Mouse (Mus musculus): Measurements from ENCODE around the gene Ubl4b. TPM values are rescaled to one million over a fixed set of nuclear protein-coding genes. Genes with fewer than 3 reads are reported as not detected.

Gene Ubl4b
- polyA plus RNA-seq (2015; fragmentation: Nextera tagmentation; extraction: Ambion mirVana), result not detected in 2 replicates

GRCm38 (mm10) chr3:107554842-107555241 lies at the start of gene Ubl4b:
TSS of gene Ubl4b (minus strand) at chr3:107555073.
- no peak for ATAC-seq (ENCODE audit: extremely low read depth, insufficient number of reproducible peaks, low FRiP score, low TSS enrichment)
- H3K9ac ChIP-seq, result no peak within 1 kb of the TSS
- H3K36me3 ChIP-seq, result no peaks in the 10 kb centered on the region
- no peak within 1 kb of the TSS for H3K4me2 ChIP-seq
- WGBS, result 80% methylated on average over 2 of the region's 2 CpGs
- H3K27ac ChIP-seq (replicated peaks), result no peak within 1 kb of the TSS
- H3K4me1 ChIP-seq, result peaks cover 6% of the 10 kb centered on the region; the same call in 1 of the 2 replicates
- H3K9me3 ChIP-seq, result no peaks in the 10 kb centered on the region
- peaks cover 53% of the 10 kb centered on the region for H3K27me3 ChIP-seq (replicated peaks)
- H3K4me3 ChIP-seq, result no peak within 1 kb of the TSS

DNA sequence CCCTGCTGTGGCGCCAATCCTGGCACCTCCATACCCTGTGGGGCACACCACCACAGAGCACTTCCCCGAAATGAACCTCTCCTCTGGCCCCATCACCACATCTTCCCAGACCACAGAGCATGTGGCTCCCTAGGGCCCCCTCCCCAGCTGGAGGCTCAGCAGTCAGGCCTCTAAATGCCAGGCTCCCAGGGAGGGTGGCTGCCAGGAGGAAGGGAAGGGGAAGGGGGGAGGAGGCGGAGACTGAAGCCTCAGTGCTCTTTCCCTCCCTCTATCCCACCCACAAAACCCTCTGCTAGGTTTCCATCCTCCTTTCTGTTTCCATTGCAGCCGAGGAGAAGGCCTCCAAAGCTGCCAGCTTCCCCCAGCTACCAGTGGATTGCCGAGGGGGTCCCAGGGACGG lies 45.3 kb upstream of the Ubl4b start:
- H3K27me3 ChIP-seq (replicated peaks), result peaks cover 92% of the 10 kb centered on the region

DNA sequence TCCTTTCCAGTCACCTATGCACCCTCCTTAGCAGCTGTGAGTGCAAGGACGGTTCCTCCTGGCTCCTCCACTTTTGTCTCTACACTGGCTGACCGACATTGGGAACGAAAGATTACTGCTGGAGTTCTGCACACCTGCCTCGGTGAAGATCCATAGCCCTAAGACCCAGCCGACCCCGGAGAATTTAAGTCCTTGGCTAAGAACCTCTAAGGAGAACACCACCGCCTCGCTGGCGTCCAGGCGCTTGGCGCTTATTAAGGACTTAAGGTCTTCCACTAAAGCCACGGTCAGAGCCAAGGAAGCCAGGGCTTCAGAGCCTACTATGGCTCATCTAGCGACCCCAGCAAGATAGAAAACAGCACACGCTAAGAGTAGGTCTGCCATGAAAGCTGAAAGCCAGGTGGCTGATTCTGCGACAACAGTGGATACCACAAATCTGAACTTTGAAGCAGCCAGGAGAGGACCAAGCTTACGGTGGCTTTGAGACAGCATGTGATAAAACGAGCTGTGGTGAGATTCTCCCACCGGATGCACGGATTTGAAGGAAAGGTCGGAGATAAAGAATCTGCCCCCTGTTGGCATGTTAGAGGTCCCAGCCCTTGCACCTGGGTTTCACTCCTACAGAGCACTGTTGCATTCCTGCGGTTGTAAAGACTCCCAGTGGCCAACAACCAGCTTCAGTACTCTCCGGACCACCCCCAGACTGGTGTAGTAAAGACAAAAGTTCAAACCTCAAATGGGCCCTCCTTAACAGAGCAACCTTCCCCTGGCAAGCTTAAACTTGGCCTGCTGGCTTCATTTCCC lies 42.9 kb upstream of the Ubl4b start:
- H3K9me3 ChIP-seq, result no peaks in the 10 kb centered on the region
- H3K4me2 ChIP-seq, result no peak overlapping the region
- peaks cover 98% of the 10 kb centered on the region for H3K27me3 ChIP-seq (replicated peaks)
- H3K27ac ChIP-seq (replicated peaks), result no peak overlapping the region
- WGBS, result 9% methylated on average over 22 of the region's 22 CpGs
- no peaks in the 10 kb centered on the region for H3K36me3 ChIP-seq
- H3K4me1 ChIP-seq, result peaks cover 21% of the 10 kb centered on the region
- H3K4me3 ChIP-seq, result no peak overlapping the region
- no peak for ATAC-seq (ENCODE audit: extremely low read depth, insufficient number of reproducible peaks, low FRiP score, low TSS enrichment)
- H3K9ac ChIP-seq, result no peak overlapping the region

More for the DNA sequence above, 45.3 kb upstream of the Ubl4b start:
- no peaks in the 10 kb centered on the region for H3K9me3 ChIP-seq
- no peak overlapping the region for H3K9ac ChIP-seq
- no peak overlapping the region for H3K27ac ChIP-seq (replicated peaks)
- ATAC-seq (ENCODE audit: extremely low read depth, insufficient number of reproducible peaks, low FRiP score, low TSS enrichment), result no peak
- H3K4me2 ChIP-seq, result no peak overlapping the region
- H3K4me1 ChIP-seq, result peaks cover 14% of the 10 kb centered on the region
- 38% methylated on average over 5 of the region's 6 CpGs for WGBS
- H3K36me3 ChIP-seq, result no peaks in the 10 kb centered on the region
- H3K4me3 ChIP-seq, result no peak overlapping the region

- Histone ChIP-seq H3K4me1 (peaks cover 21% of the 10 kb centered on the region), H3K4me2 (no peak overlapping the region), H3K9me3 (no peaks in the 10 kb centered on the region), H3K4me3 (no peak overlapping the region), H3K27ac (replicated peaks) (no peak overlapping the region), H3K36me3 (no peaks in the 10 kb centered on the region), H3K27me3 (replicated peaks) (peaks cover 98% of the 10 kb centered on the region), H3K9ac (no peak overlapping the region)
- WGBS, result 2% methylated on average over 20 of the region's 24 CpGs
- no peak for ATAC-seq (ENCODE audit: extremely low read depth, insufficient number of reproducible peaks, low FRiP score, low TSS enrichment)
These were observed 42.3 kb upstream of the Ubl4b start for GRCm38 (mm10) chr3:107597134-107597533.

DNA sequence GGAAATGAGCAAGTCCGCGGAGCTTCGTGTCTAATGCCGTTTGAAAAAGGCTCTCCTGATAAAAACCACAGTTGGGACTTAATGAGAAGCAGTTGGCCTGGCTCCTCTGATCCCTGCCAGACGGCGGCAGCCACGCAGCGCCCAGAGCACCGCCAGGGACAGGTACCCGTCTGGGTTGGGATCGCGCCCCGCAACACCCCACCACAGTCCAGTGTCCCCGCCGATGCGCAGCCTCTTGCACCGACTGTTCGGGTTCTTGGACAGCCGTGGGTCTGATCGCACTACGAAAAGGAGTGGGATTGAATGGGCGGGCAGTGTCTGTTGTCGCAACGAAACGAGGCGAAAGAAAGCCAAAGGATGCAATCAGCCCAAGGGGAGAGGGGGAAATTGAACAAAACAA lies 41.7 kb upstream of the Ubl4b start:
- no peak for ATAC-seq (ENCODE audit: extremely low read depth, insufficient number of reproducible peaks, low FRiP score, low TSS enrichment)
- no peaks in the 10 kb centered on the region for H3K9me3 ChIP-seq
- H3K4me3 ChIP-seq, result peak overlapping the region; percentile 52
- WGBS, result under 1% methylated on average over 26 of the region's 26 CpGs
- no peak overlapping the region for H3K9ac ChIP-seq
- H3K4me1 ChIP-seq, result peaks cover 21% of the 10 kb centered on the region
- H3K4me2 ChIP-seq, result peak overlapping the region; percentile 74; the same call in 1 of the 2 replicates
- no peaks in the 10 kb centered on the region for H3K36me3 ChIP-seq
- no peak overlapping the region for H3K27ac ChIP-seq (replicated peaks)
- H3K27me3 ChIP-seq (replicated peaks), result peaks cover 98% of the 10 kb centered on the region

- Histone ChIP-seq H3K9ac (no peak overlapping the region), H3K36me3 (no peaks in the 10 kb centered on the region), H3K4me2 (peak overlapping the region; percentile 74), H3K4me1 (peaks cover 21% of the 10 kb centered on the region), H3K27ac (replicated peaks) (no peak overlapping the region), H3K27me3 (replicated peaks) (peaks cover 98% of the 10 kb centered on the region), H3K9me3 (no peaks in the 10 kb centered on the region), H3K4me3 (peak overlapping the region; percentile 52)
- ATAC-seq (ENCODE audit: extremely low read depth, insufficient number of reproducible peaks, low FRiP score, low TSS enrichment), result no peak
- WGBS, result 2% methylated on average over 34 of the region's 34 CpGs
These were observed 41.1 kb upstream of the Ubl4b start for GRCm38 (mm10) chr3:107595938-107596461.

GRCm38 (mm10) chr3:107595264-107595937 lies 40.5 kb upstream of the Ubl4b start:
- Histone ChIP-seq H3K4me3 (peak overlapping the region; percentile 52), H3K4me2 (peak overlapping the region; percentile 74), H3K4me1 (peaks cover 21% of the 10 kb centered on the region), H3K9me3 (no peaks in the 10 kb centered on the region), H3K9ac (peak overlapping the region; percentile 71), H3K27me3 (replicated peaks) (peaks cover 97% of the 10 kb centered on the region), H3K27ac (replicated peaks) (no peak overlapping the region), H3K36me3 (no peaks in the 10 kb centered on the region)
- WGBS, result under 1% methylated on average over 50 of the region's 50 CpGs
- no peak for ATAC-seq (ENCODE audit: extremely low read depth, insufficient number of reproducible peaks, low FRiP score, low TSS enrichment)

GRCm38 (mm10) chr3:107594662-107595263 lies 39.9 kb upstream of the Ubl4b start, which contains the start of gene Alx3:
TSS of gene Alx3 (plus strand) at chr3:107595031.
- no peak for ATAC-seq (ENCODE audit: extremely low read depth, insufficient number of reproducible peaks, low FRiP score, low TSS enrichment)
- peaks cover 21% of the 10 kb centered on the region for H3K4me1 ChIP-seq
- H3K9me3 ChIP-seq, result no peaks in the 10 kb centered on the region
- no peaks in the 10 kb centered on the region for H3K36me3 ChIP-seq
- peak within 1 kb of the TSS; percentile 74 for H3K4me2 ChIP-seq
- H3K4me3 ChIP-seq, result peak within 1 kb of the TSS; percentile 52
- H3K27ac ChIP-seq (replicated peaks), result no peak within 1 kb of the TSS
- 1% methylated on average over 41 of the region's 46 CpGs for WGBS
- H3K9ac ChIP-seq, result peak within 1 kb of the TSS; percentile 71
- H3K27me3 ChIP-seq (replicated peaks), result peaks cover 97% of the 10 kb centered on the region

GRCm38 (mm10) chr3:107593632-107594031 lies 38.8 kb upstream of the Ubl4b start:
- peaks cover 97% of the 10 kb centered on the region for H3K27me3 ChIP-seq (replicated peaks)
- 56% methylated on average over 2 of the region's 2 CpGs for WGBS
- H3K36me3 ChIP-seq, result no peaks in the 10 kb centered on the region
- H3K9me3 ChIP-seq, result no peaks in the 10 kb centered on the region
- H3K27ac ChIP-seq (replicated peaks), result no peak overlapping the region
- H3K4me1 ChIP-seq, result peaks cover 21% of the 10 kb centered on the region
- no peak overlapping the region for H3K9ac ChIP-seq
- no peak for ATAC-seq (ENCODE audit: extremely low read depth, insufficient number of reproducible peaks, low FRiP score, low TSS enrichment)
- H3K4me2 ChIP-seq, result no peak overlapping the region
- no peak overlapping the region for H3K4me3 ChIP-seq

- WGBS, result 68% methylated on average over 1 of the region's 1 CpGs
- Histone ChIP-seq H3K27ac (replicated peaks) (no peak overlapping the region), H3K9ac (no peak overlapping the region), H3K9me3 (no peaks in the 10 kb centered on the region), H3K36me3 (no peaks in the 10 kb centered on the region), H3K4me2 (no peak overlapping the region), H3K4me1 (peaks cover 24% of the 10 kb centered on the region), H3K27me3 (replicated peaks) (peaks cover 99% of the 10 kb centered on the region), H3K4me3 (no peak overlapping the region)
- ATAC-seq (ENCODE audit: extremely low read depth, insufficient number of reproducible peaks, low FRiP score, low TSS enrichment), result no peak
These were observed 36.7 kb upstream of the Ubl4b start for GRCm38 (mm10) chr3:107591612-107592011.

GRCm38 (mm10) chr3:107586504-107586903 lies 31.6 kb upstream of the Ubl4b start:
- H3K4me3 ChIP-seq, result no peak overlapping the region
- ATAC-seq (ENCODE audit: extremely low read depth, insufficient number of reproducible peaks, low FRiP score, low TSS enrichment), result no peak
- no peak overlapping the region for H3K27ac ChIP-seq (replicated peaks)

More at GRCm38 (mm10) chr3:107586504-107586903, 31.6 kb upstream of the Ubl4b start:
- Histone ChIP-seq H3K27me3 (replicated peaks) (peaks cover 98% of the 10 kb centered on the region), H3K9me3 (no peaks in the 10 kb centered on the region), H3K4me1 (peaks cover 22% of the 10 kb centered on the region), H3K36me3 (no peaks in the 10 kb centered on the region), H3K4me2 (no peak overlapping the region; the same call in 1 of the 2 replicates), H3K9ac (no peak overlapping the region)
- WGBS, result 49% methylated on average over 6 of the region's 6 CpGs
